Mouse (Mus musculus): ENCODE results near the gene Mymk. TPM values are rescaled to one million over a fixed set of nuclear protein-coding genes. Genes with fewer than 3 reads are reported as not detected.

Gene Mymk
- 0.71 TPM in 1 of 2 replicates, not detected in the other for polyA plus RNA-seq (2012; rRNA removed)

DNA sequence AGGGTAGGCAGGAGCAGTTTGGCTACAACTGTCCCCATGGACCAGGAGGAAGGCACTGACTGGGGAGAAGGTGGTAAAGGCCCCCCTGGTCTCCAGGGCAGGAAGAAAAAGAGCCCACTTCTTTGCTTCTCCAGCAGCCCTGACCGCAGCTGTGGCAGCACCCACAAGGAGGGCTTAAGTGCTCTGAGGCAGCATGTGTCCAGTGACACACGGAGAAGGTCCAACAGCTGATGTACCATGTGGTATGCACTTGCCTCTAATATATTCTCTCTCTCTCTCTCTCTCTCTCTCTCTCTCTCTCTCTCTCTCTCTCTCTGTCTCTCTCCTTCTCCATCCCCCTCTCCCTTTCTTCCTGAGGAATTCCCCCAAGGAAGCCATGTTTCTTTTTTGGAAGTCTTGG is at the start of gene Mymk:
Gene Mymk, minus strand, starts transcription at position 202 of the 400 bp plus-strand sequence.

GRCm38 (mm10) chr2:27079152-27079584 is 7.2 kb upstream of the Mymk start, which contains the start of gene Adamtsl2:
TSS of gene Adamtsl2 (plus strand) at chr2:27079379.

GRCm38 (mm10) chr2:27027618-27028436 is 44.2 kb downstream of the Mymk start, which contains the start of gene Slc2a6:
TSS of gene Slc2a6 (minus strand) at chr2:27027998.

Other genes starting within 250 kb of the Mymk start
- gene Abo, start 207.2 kb downstream of the Mymk start, polyA plus RNA-seq (2012; rRNA removed): not detected in 2 replicates
- 10.9 and 11.1 TPM in 2 replicates for gene Surf6, start 169.3 kb downstream of the Mymk start, polyA plus RNA-seq (2012; rRNA removed)
- gene Med22, start 161.5 kb downstream of the Mymk start, polyA plus RNA-seq (2012; rRNA removed): 13.2 and 15.1 TPM in 2 replicates
- 1,213 and 1,404 TPM in 2 replicates for gene Rpl7a, start 161.4 kb downstream of the Mymk start, polyA plus RNA-seq (2012; rRNA removed)
- gene Surf2, start 155.8 kb downstream of the Mymk start, polyA plus RNA-seq (2012; rRNA removed): 25.1 and 28.9 TPM in 2 replicates
- 22.5 and 28.2 TPM in 2 replicates for gene Surf1, start 155.6 kb downstream of the Mymk start, polyA plus RNA-seq (2012; rRNA removed)
- gene Surf4, start 138.3 kb downstream of the Mymk start, polyA plus RNA-seq (2012; rRNA removed): 45.6 and 55.0 TPM in 2 replicates
- 0.02 TPM in 1 of 2 replicates, not detected in the other for gene Stkld1, start 138.1 kb downstream of the Mymk start, polyA plus RNA-seq (2012; rRNA removed)
- 20.8 and 21.0 TPM in 2 replicates for gene Rexo4, start 107.8 kb downstream of the Mymk start, polyA plus RNA-seq (2012; rRNA removed)
- 1.6 TPM in 2 replicates for gene Adamts13, start 98.8 kb downstream of the Mymk start, polyA plus RNA-seq (2012; rRNA removed)
- gene Cacfd1, start 62.3 kb downstream of the Mymk start, polyA plus RNA-seq (2012; rRNA removed): 11.0 and 11.2 TPM in 2 replicates
- gene Slc2a6, start 44.2 kb downstream of the Mymk start, polyA plus RNA-seq (2012; rRNA removed): 0.12 and 0.15 TPM in 2 replicates
- 0.37 and 0.44 TPM in 2 replicates for gene Adamtsl2, start 7.2 kb upstream of the Mymk start, polyA plus RNA-seq (2012; rRNA removed)
- 0.01 and 0.02 TPM in 2 replicates for gene Fam163b, start 70.3 kb upstream of the Mymk start, polyA plus RNA-seq (2012; rRNA removed)
- not detected in 2 replicates for gene Dbh, start 93.1 kb upstream of the Mymk start, polyA plus RNA-seq (2012; rRNA removed)
- gene Sardh, start 176.2 kb upstream of the Mymk start, polyA plus RNA-seq (2012; rRNA removed): 22.1 and 22.4 TPM in 2 replicates

Measured in liver, embryonic 14 days (tissue).